Mouse (Mus musculus): Measurements from ENCODE around the gene Sgf29.

- no peak for TF ChIP-seq CTCF (IDR thresholded peaks at IDR 0.05; ENCODE audit: borderline replicate concordance, insufficient read depth, low read depth, low read length)
- no peak for TF ChIP-seq POLR2A (IDR thresholded peaks at IDR 0.05; ENCODE audit: borderline replicate concordance, insufficient read depth, low read length)
Measured at GRCm38 (mm10) chr7:126665269-126665668, 16.2 kb downstream of the Sgf29 start.
